Mouse (Mus musculus): Measurements from ENCODE around the gene Nrgn.

Gene Nrgn

GRCm38 (mm10) chr9:37540226-37540625 lies 12.5 kb downstream of the Nrgn start:
- ChIA-PET POLR2A (interaction anchor here in 3 of 4 experiments (0.7 to 1.5 kb wide), 5 partner anchors 9 to 116 kb away, joined by 3 to 4 read pairs (median 3); no protein-coding TSS in a partner anchor), CTCF (interaction anchor here in 2 of 4 experiments (0.6 to 2.0 kb wide), 2 partner anchors 9 to 92 kb away, joined by 3 to 6 read pairs; no protein-coding TSS in a partner anchor)

- POLR2A ChIA-PET: interaction anchor here in 3 of 4 experiments (0.9 to 1.5 kb wide), 11 partner anchors 8 to 115 kb away, joined by 3 to 5 read pairs (median 3); partner anchors contain the start of genes Esam (in 1 of the 3) and Spa17 (in 1 of the 3)
- CTCF ChIA-PET: interaction anchor here (0.5 to 2.0 kb wide), 7 partner anchors 8 to 76 kb away, joined by 3 to 7 read pairs (median 3); partner anchors contain the start of gene Esam (in 1 of the 4)
Measured at GRCm38 (mm10) chr9:37539170-37540025, 13.3 kb downstream of the Nrgn start, which contains the start of gene Vsig2. TSS of gene Vsig2 (plus strand) at chr9:37539255.

GRCm38 (mm10) chr9:37537658-37538250 lies 14.9 kb downstream of the Nrgn start:
- ChIA-PET CTCF (interaction anchor here in 2 of 4 experiments (0.6 to 2.0 kb wide), 2 partner anchors 11 to 70 kb away, joined by 3 to 7 read pairs; no protein-coding TSS in a partner anchor), POLR2A (interaction anchor here in 1 of 4 experiments (0.7 kb wide), 1 partner anchor 19 kb away, joined by 8 read pairs; no protein-coding TSS in a partner anchor)

- POLR2A ChIA-PET: no interaction called here
Measured at GRCm38 (mm10) chr9:37536851-37537250, 15.9 kb downstream of the Nrgn start.

GRCm38 (mm10) chr9:37530888-37531705 lies 21.6 kb downstream of the Nrgn start:
- POLR2A ChIA-PET: interaction anchor here (0.5 to 6.8 kb wide), 19 partner anchors 8 to 441 kb away, joined by 3 to 36 read pairs (median 3); partner anchors contain the start of gene Vsig2 (in 2 of the 4)
- CTCF ChIA-PET: interaction anchor here in 3 of 4 experiments (0.5 to 2.9 kb wide), 12 partner anchors 8 to 105 kb away, joined by 3 to 11 read pairs (median 3); partner anchors contain the start of genes Vsig2 (in 2 of the 3) and Msantd2 (in 1 of the 3)

More at GRCm38 (mm10) chr9:37536851-37537250, 15.9 kb downstream of the Nrgn start:
- CTCF ChIA-PET: interaction anchor here in 1 of 4 experiments (1.2 kb wide), 1 partner anchor 8 kb away, joined by 3 read pairs; no protein-coding TSS in a partner anchor

- ChIA-PET CTCF (interaction anchor here (0.5 to 2.9 kb wide), 11 partner anchors 9 to 106 kb away, joined by 3 to 11 read pairs (median 3); partner anchors contain the start of genes Vsig2 (in 2 of the 4), Msantd2 (in 1 of the 4) and Spa17 (in 1 of the 4)), POLR2A (interaction anchor here (0.6 to 6.8 kb wide), 18 partner anchors 9 to 441 kb away, joined by 3 to 36 read pairs (median 4); partner anchors contain the start of gene Vsig2 (in 2 of the 4))
Measured at GRCm38 (mm10) chr9:37530031-37530887, 22.4 kb downstream of the Nrgn start.

- ChIA-PET CTCF (interaction anchor here in 3 of 4 experiments (0.6 to 3.3 kb wide), 11 partner anchors 11 to 279 kb away, joined by 3 to 12 read pairs (median 4); partner anchors contain the start of gene Vsig2 (in 1 of the 3)), POLR2A (interaction anchor here (0.6 to 6.8 kb wide), 12 partner anchors 11 to 98 kb away, joined by 3 to 36 read pairs (median 5); partner anchors contain the start of genes Msantd2 (in 1 of the 4) and Vsig2 (in 1 of the 4))
Measured at GRCm38 (mm10) chr9:37528225-37528970, 24.3 kb downstream of the Nrgn start.

GRCm38 (mm10) chr9:37527396-37528224 lies 25.1 kb downstream of the Nrgn start, which contains the start of gene Esam:
TSS of gene Esam (plus strand) at chr9:37528078.
- POLR2A ChIA-PET: interaction anchor here in 3 of 4 experiments (0.6 to 6.8 kb wide), 11 partner anchors 12 to 97 kb away, joined by 3 to 36 read pairs (median 5); partner anchors contain the start of genes Msantd2 (in 1 of the 3) and Vsig2 (in 1 of the 3)
- CTCF ChIA-PET: interaction anchor here (0.6 to 3.3 kb wide), 19 partner anchors 10 to 280 kb away, joined by 3 to 12 read pairs (median 4); partner anchors contain the start of gene Vsig2 (in 2 of the 4)

- CTCF ChIA-PET: interaction anchor here (0.6 to 3.3 kb wide), 20 partner anchors 10 to 106 kb away, joined by 3 to 12 read pairs (median 4); partner anchors contain the start of gene Vsig2 (in 1 of the 4)
- POLR2A ChIA-PET: interaction anchor here in 2 of 4 experiments (0.6 to 6.8 kb wide), 10 partner anchors 13 to 62 kb away, joined by 3 to 36 read pairs (median 3); partner anchors contain the start of gene Vsig2 (in 1 of the 2)
Measured at GRCm38 (mm10) chr9:37526443-37527395, 26.0 kb downstream of the Nrgn start.

GRCm38 (mm10) chr9:37525461-37525860 lies 27.2 kb downstream of the Nrgn start:
- ChIA-PET CTCF (interaction anchor here in 3 of 4 experiments (0.6 to 3.3 kb wide), 9 partner anchors 12 to 95 kb away, joined by 3 to 12 read pairs (median 6); no protein-coding TSS in a partner anchor), POLR2A (interaction anchor here in 2 of 4 experiments (0.8 to 6.8 kb wide), 6 partner anchors 9 to 40 kb away, joined by 3 to 36 read pairs (median 3); partner anchors contain the start of gene Vsig2 (in 1 of the 2))

GRCm38 (mm10) chr9:37519995-37520394 lies 32.7 kb downstream of the Nrgn start:
- ChIA-PET POLR2A (interaction anchor here in 2 of 4 experiments (0.6 to 1.3 kb wide), 2 partner anchors 8 to 86 kb away, joined by 3 read pairs; no protein-coding TSS in a partner anchor), CTCF (no interaction called here)

GRCm38 (mm10) chr9:37518991-37519390 lies 33.7 kb downstream of the Nrgn start:
- CTCF ChIA-PET: no interaction called here
- POLR2A ChIA-PET: interaction anchor here in 3 of 4 experiments (0.6 to 2.6 kb wide), 6 partner anchors 12 to 94 kb away, joined by 3 to 7 read pairs (median 3); no protein-coding TSS in a partner anchor

GRCm38 (mm10) chr9:37517467-37517866 lies 35.2 kb downstream of the Nrgn start:
- CTCF ChIA-PET: interaction anchor here in 1 of 4 experiments (0.9 kb wide), 1 partner anchor 9 kb away, joined by 3 read pairs; no protein-coding TSS in a partner anchor

More at GRCm38 (mm10) chr9:37517467-37517866, 35.2 kb downstream of the Nrgn start:
- POLR2A ChIA-PET: interaction anchor here in 1 of 4 experiments (0.9 to 2.6 kb wide), 5 partner anchors 10 to 29 kb away, joined by 3 to 7 read pairs (median 4); partner anchors contain the start of gene Msantd2

Data from embryonic stem cell, embryonic (primary cell).